Mouse (Mus musculus) monocyte, adult 2 months (primary cell): ENCODE results near the gene Epop.
A peak's percentile ranks its signal among the peaks of the same experiment; 100 is the strongest.

ENCODE experiments used
- DNase-seq, 2 experiments: peaks; one replicate each; pipeline ENCODE4 v3.0.0; 2022; ENCODE audit warnings: low spot score in 2 of 2, low read depth in 1 of 2

Epop gene

DNA sequence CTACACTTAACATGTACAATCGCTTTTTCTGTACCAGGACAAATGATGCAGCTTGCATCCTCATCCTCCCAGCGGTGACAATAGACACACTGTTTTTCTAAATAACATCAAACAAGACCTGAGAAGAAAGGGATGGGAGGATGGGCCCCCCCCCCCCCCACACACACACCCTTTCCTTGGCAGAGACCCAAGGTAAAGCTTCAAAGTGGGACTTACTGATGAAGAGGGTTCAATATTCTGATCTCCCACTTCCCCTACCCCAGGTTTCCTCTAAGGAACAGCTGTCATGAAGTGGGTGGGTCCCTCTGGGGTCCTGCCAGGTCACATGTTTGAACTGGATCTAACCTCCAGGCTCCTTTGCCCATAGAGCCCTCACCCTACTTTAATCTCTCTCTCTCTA lies 1.5 kb upstream of the Epop start:
- no peak for DNase-seq

GRCm38 (mm10) chr11:97628568-97629518 lies 659 bp downstream of the Epop start:
- no peak for DNase-seq

GRCm38 (mm10) chr11:97628303-97628567 lies 1.3 kb downstream of the Epop start:
- DNase-seq = no peak

DNA sequence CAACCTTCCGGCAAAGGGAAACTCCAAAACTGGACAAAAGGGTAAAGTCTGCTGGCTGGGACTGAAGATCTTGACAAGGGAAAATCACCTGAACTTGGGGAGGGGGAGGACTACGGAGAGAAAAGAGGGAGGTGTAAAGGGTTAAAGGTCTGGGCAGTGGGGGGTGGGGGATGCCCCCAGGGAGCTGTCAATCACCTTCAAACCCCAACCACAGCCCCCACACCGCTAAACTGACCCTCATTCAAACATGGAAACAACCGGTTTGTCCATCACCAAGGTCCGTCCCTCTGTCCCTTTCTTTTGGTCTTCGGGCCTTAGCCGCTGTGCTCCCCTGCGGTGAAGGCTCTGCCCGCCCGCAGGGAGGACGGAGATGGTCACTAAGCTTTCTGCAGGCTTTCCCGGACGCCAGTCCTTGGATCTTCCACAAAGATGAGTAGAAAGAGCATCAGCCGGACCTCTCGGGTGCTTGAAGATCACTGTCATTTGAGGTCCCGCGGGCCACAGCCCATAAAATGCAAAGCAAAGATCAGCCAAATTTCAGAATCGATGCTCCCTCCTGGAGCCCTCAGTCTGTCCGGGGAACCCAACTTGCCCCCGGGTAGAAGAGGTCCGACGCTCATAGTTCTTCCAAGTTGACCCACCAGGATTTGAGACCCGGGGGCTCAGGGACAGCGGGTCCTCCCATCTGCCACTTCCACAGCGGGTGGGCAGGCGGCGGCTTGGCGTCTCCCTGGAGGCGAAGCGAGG lies 1.8 kb downstream of the Epop start:
- no peak for DNase-seq

DNA sequence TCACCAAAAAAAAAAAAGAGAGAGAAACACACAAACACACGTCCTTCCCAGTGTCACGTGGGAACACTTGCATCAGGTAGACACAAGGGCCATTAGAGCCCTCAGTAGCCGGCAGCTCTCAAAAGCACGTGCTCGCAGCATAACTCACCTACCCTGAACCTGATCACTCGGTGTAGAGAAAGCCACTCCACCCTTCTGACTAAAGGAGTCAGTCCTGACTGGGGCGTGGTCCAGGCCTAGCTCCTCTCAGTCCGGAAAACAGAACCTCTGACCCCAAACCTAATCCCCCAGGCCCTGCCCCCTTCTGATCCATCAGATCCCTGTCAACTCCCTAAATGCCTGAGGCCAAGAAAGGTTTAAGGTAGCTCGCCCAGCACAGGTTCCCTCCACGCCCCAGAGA lies 2.7 kb downstream of the Epop start:
- no peak for DNase-seq

DNA sequence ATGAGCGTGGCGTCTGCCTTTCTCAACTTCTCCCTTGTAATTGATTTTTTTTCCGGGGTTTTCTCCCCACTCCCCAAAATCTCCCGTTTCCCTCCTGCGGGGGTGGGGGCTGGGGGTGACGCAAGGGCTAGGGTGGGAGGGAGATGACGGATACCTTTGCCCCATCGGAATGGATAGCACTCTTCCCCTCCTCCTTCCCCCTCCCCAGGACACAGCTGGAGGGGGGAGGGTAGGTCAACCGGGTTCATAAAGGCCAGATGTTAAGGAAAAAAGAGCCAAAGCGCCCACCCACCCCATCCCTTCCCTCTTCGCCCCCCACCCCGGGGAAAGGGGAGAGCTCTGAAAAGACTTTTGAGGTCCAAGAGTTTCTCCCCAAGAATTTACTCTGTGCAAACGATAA lies 3.1 kb downstream of the Epop start:
- DNase-seq = no peak

- no peak for DNase-seq
These were observed 4.0 kb downstream of the Epop start for GRCm38 (mm10) chr11:97625551-97625950.

DNA sequence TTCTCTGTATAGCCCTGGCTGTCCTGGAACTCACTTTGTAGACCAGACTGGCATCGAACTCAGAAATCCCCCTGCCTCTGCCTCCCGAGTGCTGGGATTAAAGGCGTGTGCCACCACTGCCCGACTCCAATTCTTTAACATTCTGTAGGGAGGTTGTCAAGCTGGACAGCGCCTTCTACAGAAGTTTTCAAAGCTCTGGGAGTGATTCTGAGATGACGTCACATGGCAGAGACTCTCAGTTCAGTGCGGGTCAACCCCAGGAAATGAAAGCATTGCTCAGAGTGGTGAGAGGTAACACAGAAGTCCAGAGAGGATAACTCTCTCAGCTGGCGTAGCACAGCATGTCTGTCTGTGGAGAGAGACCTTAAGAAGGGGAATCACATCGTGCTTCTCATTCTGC lies 6.3 kb downstream of the Epop start:
- DNase-seq = no peak

DNA sequence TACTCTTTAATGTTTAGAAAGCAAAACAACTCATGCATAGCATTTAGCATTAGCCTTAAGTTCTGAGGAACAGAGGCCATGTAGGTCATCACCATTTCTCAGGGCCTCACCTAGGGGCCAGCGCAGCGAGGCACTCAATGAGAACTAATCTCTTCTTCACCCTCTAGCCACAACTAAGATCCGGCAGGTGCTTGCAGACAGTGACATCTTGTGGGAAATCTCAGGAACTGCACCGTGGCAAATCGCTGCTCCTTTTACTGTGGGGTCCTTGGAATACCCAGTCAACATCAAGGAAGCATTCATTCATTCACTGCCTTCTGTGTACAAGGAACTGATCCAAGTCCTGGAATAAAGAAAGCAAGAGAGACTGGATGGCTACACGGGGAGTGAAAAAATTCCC lies 7.1 kb downstream of the Epop start:
- peak in 1 of 2 experiments; percentile 38 for DNase-seq

DNA sequence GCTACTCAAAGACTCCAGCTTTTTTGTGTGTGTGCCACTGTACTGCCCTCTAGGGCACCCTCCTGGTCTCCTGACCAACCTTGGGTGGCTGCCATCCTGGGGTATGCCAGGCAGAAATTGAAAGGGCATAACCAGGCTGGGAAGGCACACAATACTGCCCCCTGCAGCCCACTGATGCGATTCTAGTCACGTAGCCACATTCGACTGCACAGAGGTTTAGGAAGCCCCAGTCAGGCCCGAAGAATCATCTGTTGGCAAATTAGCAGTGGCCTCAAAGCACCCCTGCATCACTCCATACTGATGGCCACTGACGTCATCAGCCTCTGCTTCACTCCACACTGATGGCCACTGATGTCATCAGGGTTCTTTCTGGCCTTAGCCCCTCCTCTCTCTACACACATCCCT lies 10.1 kb downstream of the Epop start:
- no peak for DNase-seq

DNA sequence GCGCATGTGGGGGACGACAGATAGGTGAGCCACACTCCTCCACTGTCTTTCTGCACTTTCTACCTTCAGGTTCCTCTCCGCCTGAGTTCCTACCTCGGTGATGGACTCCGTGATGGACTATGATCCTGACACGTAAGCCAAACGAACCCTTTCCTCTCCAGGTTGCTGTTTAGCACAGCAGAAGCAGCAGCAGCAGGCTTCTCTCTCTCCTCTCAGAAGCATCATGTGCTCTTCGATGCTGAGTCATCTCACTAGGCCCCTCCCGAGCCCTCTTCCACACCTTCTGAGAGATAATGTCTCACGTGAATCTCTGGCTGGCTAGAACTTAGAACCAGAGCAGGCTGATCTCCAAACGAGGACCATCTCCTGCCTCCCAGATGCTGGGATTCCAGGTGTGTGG lies 11.1 kb downstream of the Epop start:
- DNase-seq = no peak

DNA sequence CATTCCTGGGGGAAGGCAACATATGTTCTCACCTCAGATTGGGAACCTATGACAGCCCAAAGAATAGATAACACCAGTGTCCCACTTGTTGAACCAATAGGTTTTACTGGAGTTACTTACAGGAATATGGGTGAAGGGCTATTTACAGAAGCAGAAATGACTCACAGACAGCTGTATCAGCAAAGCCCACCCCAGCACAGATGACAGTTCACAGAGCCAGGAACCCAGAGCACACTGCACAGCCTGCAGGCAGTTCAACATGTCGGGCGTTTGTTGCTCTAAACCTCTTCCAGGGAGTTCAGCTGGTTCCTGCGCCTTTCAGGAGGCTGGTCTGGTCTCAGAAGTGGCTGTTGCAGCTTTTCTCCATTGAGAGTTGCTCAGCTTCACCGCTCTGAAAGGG lies 14.2 kb downstream of the Epop start:
- no peak for DNase-seq

- DNase-seq = no peak
These were observed 18.4 kb downstream of the Epop start for GRCm38 (mm10) chr11:97611076-97611475.

- DNase-seq = no peak
These were observed 19.8 kb downstream of the Epop start for GRCm38 (mm10) chr11:97609743-97610142.

GRCm38 (mm10) chr11:97608933-97609332 lies 20.6 kb downstream of the Epop start:
- DNase-seq = no peak

DNA sequence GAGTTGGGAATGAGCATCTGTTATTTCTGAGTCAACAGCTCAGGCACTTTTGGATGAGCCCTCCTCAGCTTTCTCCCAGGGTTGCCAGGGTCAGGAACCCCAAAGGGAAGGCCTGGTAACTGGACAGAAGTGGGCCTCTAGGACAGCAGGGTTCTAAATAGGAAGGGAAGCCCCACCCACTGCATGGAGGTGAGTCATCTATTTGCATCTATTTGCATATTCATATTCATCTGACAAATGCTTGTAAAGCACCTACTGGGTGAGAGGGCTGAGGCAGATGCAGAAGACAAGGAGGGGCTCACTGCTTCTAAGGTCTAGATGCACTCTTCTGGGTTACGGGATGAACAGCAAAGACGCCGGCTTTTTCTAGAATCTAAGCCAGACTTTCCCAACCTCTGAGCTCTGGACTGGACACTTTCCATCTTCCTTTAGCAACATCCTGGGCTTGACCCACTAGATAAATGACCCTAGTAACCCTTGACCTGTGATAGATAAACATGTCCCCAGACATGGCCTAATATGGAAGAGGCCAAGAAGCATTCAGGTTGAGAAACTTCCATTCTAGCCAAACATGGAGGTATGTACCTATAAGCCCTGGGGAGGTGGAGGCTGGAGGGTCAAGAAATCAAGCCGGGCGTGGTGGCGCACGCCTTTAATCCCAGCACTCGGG lies 22.3 kb downstream of the Epop start:
- no peak for DNase-seq

GRCm38 (mm10) chr11:97603891-97604290 lies 25.6 kb downstream of the Epop start:
- DNase-seq = no peak

GRCm38 (mm10) chr11:97602223-97602622 lies 27.3 kb downstream of the Epop start:
- DNase-seq = no peak

GRCm38 (mm10) chr11:97599104-97599503 lies 30.4 kb downstream of the Epop start:
- DNase-seq = no peak

DNA sequence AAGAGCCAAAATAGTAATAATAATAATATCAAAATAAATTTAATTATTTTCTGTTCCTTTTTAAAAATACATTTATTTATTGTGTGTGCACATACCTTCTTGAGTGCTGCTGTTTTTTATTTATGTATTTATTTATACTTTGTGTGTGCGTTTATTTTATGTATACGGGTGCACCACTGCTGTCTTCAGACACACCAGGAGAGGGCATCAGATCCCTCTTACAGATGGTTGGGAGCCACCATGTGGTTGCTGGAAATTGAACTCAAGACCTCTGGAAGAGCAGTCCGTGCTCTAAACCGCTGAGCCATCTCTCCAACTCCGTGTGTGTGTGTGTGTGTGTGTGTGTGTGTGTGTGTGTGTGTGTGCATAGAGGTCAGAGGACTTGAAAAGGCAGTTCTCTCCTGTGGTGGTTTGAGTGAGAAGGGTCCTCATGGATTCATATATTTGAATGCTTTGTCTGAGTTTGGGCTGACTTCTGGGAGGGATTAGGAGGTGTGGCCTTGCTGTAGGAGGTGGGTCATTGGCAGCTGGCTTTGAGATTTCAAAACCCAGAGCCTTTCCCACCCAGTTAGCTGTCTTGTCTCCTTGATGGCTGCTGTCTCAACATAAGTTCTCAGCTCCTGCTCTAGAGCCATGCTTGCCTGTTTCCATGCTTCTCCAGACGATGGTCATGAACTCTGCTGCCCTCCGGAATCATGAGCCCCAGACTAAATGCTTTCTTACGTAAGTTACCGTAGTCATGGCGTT lies 31.4 kb downstream of the Epop start:
- DNase-seq = no peak

DNA sequence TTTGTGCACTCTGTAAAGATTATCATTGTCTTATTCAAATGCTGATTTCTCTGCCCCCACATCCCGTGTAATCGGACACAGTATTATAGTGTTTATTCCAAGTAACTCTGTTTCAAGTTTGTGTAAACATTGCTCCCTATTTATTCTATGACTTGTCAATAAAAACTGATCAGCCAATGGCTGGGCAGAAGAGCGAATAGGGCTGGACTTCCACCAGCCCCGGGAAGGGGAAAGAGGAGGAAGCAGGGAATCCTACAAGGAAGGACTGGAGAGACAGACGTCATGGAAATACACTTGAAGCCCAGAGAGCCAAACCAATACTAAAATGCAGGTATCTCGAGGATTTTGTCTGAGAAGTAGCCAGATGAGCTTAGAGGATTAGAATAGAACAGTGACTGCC lies 35.4 kb downstream of the Epop start:
- DNase-seq = no peak
